Mouse (Mus musculus) 3T3-L1 (cell line): ENCODE measurements around the gene Igf1r.

Experiments used
- DNase-seq: peaks from one replicate; pipeline ENCODE4 v3.0.0-alpha.2; 2015; ENCODE audit warnings: low read depth, low spot score

The Igf1r gene

DNA sequence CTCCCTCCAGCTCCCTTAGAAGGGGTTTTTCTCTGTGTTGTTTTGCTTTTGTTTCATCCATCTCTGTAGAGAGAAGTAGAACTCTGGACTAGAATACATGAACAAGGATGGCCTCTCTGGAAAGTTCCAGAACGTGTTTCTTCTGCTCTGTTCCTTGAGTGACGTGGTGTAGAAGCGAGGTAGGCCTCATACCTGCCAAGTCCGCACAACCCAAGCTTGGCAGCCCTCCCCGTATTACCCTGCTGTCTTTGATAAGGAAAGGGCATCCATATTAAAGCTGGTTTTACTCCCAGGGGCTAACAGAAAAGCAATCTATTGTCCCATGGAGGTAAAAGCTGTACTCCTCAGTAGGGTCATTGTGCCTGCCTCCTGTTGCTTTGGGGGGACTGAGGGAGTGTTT lies 164.9 kb downstream of the Igf1r start:
- no peak for DNase-seq

DNA sequence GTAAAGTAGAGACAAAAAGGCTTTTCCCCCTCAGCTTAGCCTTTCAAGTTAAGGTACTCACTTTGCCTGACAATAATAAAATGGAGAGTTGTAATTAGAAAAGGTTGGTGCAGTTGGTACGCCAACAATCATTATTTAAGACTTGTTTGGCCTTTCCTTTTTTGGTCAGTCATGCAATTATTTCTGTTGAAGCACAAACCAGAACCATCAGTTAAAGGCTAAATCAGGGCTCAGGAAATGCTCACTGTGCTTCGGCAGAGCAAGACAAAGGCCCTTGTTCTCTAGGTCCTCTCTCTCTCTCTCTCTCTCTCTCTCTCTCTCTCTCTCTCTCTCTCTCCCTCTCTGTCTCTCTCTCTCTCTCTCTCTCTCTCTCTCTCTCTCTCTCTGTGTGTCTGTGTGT lies 165.4 kb downstream of the Igf1r start:
- DNase-seq = no peak

GRCm38 (mm10) chr7:68119605-68120004 lies 167.0 kb downstream of the Igf1r start:
- no peak for DNase-seq

DNA sequence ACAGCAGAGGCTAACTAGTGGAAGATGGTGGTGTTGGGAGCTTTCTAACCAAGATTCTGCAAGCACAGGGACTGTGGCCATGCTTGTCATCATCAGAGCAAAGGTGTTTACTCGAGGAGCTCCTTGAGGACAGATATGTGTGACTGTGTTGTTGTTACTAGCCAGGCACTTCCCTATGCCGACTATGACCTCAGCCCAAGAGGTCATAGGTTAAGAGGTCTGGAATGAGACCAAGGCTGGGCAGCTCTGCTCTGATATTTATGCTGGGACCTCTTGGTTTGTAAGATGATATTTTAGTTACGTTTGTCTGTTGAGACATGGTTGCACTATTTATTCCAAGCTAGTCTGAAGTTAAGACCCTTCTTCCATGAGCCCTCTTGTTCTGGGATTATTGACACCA lies 169.8 kb downstream of the Igf1r start:
- no peak for DNase-seq

DNA sequence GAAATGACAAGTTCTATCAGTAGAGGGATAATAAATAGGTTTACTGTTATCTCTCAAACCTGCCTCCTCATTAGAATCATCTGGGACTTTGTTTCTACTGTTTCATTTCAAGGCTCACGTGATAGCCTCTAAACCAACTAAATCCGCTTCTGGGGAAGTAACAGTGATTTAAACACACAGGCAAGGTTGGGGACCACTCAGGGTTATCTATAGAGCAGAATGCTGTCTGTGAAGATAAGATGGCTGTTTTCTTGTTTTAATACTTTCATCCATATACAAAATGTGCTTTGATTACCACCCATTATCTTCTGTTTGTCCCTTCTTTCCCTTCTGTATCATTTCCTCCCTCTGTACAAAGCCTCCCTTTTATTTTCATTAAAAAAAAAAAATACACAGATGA lies 172.7 kb downstream of the Igf1r start:
- no peak for DNase-seq

GRCm38 (mm10) chr7:68127799-68128261 lies 175.2 kb downstream of the Igf1r start:
- DNase-seq = peak; percentile 75

- peak; percentile 19 for DNase-seq
Observed at GRCm38 (mm10) chr7:68128271-68128674, 175.6 kb downstream of the Igf1r start.

- DNase-seq = peak; percentile 99
Observed at GRCm38 (mm10) chr7:68129077-68129511, 176.5 kb downstream of the Igf1r start.

DNA sequence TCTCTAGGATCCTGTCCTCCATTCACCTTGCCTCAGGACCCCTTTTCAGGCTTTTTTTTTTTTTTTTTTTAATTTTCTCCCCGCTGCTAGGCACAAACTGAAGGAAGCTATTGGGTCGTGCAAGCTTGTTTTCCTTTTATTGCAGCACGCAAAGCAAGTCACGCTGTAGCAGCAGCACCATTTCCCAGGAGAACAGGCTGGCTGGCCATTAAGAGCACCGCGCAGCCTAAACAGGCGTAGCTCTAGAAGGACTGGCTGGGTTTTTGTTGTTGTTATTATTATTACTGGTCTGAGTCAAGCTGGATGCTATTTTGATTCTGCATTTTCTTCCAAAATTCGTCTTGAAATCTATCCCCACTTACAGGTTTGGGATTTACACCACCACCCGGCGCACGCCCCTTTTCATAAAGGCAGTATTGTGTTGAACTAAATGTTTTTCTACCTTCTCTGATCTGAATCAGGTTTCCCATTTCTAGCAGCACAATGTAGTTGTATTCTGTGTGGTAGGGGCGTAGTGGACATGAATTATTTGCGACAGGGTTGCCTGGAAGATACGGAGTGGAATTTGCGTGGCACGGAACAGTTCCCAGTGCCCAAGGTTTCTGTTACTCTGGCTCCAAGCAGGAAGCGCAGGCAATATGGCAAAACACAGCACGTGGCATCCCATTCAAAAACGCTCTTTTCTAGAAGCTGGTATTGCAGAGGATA lies 177.1 kb downstream of the Igf1r start:
- peak; percentile 86 for DNase-seq

DNA sequence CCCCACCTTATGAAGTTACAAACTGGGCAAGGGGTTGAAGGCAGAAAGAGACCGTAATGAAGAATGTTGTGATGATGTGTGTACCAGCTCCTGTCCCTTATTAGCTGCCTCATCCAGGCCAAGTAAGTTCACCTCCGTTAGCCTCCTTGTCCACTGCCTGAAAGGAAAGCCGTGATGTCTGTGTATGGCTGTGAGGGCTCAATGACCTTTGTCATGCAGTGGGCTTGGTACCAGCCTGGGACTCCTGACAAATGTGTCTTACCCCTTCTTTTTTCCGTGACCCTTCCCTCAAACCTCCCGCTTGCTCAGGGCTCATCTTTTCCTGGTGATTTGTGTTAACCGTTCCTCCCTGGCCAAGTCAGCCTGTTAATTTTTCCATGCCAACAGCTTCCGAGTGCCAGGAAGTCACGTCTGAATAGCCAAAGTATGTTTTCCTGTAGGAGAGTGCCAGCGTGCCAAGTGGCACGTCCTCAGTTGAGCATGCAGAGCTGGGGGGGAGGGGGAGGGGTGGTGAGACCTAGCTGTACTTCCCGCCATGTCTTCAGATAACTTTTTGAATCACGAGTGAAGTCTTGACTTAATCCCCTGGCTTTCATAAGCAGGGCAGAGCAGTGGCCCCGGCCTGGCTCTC lies 178.4 kb downstream of the Igf1r start:
- no peak for DNase-seq

GRCm38 (mm10) chr7:68133679-68134078 lies 181.1 kb downstream of the Igf1r start:
- DNase-seq = no peak

GRCm38 (mm10) chr7:68134948-68135347 lies 182.3 kb downstream of the Igf1r start:
- DNase-seq = no peak

DNA sequence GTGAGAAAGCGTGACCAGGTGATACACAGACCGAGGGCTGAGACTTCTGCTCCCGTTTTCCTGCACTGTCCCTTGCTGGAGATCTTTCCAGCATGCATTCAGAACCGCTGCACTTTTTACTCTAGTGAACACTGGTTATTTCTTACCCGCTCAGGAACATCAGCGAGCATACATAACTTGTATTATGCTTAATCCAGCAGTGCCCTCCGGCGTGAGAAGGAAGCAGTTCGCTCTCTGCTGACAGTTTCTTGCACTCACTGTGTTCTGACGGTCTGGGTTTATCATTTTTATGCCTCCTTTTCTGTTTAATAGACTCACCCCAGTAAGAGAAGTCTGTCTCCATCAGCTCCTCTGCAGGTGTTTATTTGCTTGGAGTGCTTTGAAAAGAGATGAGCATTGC lies 183.4 kb downstream of the Igf1r start:
- DNase-seq = no peak

DNA sequence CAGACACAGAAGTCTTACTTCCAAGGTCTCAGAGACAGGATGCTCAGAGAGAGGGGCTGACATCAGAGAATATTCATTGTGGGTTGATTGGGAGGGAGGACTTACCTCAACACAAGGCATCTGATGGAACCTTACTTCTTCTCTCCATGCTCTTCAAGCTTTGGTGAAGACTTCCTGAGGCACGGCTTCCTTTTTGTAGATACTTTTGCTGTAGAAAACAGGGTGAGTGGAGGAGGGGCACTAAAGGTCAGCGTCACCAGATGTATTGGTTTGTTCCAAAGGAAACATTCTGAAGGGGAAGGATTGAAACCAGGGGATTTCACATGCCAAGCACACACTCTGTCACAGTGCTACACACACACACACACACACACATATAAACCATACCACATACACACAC lies 186.8 kb downstream of the Igf1r start:
- DNase-seq = no peak

DNA sequence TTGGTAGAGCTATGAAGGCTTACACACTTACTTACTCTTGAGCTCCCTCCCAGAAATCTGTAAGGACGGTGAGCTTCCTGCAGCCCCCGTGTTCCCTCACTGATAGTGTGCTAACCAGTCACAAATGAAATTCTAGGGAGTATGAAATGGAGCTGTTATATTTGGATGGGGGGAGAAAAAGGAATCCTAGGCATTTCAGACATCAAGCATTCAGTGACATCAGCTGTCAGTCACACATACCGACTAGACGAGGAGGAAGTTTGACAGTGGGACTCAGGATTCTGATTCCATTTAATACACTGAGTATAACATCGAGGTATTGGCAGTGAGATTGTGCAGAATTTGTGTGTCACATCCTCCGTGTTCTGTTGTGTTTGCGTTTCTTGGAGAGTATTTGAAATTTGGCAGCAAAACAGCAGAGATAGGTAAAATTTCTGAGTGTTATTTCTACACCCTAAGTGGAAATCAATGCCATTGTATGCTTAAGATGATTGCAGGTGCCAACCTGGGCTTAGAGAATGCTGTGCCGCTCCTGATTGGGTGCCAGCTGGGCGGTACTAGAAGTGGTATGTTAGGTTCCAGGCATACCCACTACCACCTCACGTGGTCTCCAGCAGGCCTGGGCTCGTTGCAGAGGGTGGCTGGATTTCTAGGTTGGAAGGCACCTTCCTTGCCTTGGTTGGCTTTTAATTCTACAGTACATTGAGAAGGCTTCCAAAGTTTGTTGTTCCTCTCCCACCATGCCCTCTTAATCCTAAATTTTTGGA lies 187.6 kb downstream of the Igf1r start:
- no peak for DNase-seq

DNA sequence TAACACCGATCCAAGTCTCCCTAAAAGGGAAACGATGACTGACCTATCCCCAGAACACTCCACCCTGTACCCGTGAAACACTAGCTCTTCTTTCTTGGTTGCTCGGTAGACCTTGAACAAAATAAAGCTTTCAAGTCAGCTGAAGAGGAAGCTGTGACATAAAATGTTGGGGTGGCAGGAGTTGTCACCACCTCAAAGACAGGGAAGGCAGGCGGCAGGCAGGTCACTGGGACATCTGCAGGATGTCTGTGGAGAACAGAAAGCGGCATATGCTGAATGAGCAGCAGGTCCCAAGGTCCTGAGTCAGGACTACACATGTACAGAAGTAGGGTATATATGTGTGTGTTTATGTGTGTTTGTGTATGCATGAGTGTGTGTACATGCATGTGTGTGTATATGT lies 191.6 kb downstream of the Igf1r start:
- no peak for DNase-seq

DNA sequence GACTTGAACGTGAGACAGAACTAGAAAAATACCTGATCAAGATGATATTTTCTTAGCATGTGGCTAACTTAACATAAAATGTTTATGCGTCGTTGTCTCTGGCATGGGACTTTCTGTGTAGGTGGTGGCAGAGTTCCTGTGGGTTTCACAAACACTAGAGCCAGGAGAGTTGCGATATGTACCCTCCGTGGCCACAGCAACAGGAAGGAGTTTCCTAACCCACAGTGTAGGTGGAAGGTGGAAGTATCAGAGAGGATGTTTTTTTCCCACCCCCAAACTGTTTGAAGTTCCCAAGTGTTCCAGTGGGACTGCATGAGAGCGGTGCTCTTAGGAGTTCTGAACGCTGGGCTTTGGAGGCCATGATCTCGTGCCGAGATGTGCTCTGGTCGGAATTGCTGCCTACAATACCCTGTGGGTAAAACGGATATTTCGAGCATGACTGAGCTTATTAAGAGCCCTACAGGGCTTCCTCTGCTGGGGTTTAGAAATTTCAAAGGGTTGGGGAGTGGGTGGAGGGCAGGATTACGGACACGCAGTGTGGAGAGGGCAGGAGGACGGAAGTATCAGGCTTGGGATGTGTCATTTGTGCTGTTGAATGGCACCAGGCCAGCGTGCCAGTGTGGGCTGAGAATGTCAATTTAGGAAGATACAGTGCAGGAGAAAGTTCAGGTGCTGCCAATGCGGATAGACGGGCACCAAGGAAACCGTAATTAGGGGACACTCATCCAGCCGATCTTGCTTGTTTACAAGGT lies 195.8 kb downstream of the Igf1r start:
- DNase-seq = no peak

- no peak for DNase-seq
Observed at GRCm38 (mm10) chr7:68151892-68152291, 199.3 kb downstream of the Igf1r start.

GRCm38 (mm10) chr7:68152458-68152857 lies 199.8 kb downstream of the Igf1r start:
- no peak for DNase-seq

GRCm38 (mm10) chr7:68153269-68153668 lies 200.6 kb downstream of the Igf1r start:
- DNase-seq = no peak

DNA sequence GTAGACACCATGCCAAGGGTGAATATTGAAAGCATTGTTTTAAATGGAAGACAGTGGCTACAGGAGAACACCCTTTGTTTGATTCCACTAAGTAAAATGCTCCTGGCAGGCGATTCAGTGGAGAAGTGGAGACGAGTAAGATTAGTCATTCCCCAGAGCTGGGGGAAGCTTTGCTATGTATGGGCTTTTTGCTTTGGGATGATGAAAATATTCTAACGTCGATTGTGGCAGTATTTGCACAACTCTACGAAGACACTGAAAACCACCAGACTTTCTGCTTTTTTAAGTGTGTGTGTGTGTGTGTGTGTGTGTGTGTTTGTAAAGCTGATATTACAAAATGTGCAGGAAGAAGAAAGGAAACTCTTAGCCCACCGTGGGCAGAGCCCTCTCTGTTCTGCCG lies 202.0 kb downstream of the Igf1r start:
- no peak for DNase-seq
